Mouse (Mus musculus): ENCODE data around the gene Mrps23.

Mrps23 gene

DNA sequence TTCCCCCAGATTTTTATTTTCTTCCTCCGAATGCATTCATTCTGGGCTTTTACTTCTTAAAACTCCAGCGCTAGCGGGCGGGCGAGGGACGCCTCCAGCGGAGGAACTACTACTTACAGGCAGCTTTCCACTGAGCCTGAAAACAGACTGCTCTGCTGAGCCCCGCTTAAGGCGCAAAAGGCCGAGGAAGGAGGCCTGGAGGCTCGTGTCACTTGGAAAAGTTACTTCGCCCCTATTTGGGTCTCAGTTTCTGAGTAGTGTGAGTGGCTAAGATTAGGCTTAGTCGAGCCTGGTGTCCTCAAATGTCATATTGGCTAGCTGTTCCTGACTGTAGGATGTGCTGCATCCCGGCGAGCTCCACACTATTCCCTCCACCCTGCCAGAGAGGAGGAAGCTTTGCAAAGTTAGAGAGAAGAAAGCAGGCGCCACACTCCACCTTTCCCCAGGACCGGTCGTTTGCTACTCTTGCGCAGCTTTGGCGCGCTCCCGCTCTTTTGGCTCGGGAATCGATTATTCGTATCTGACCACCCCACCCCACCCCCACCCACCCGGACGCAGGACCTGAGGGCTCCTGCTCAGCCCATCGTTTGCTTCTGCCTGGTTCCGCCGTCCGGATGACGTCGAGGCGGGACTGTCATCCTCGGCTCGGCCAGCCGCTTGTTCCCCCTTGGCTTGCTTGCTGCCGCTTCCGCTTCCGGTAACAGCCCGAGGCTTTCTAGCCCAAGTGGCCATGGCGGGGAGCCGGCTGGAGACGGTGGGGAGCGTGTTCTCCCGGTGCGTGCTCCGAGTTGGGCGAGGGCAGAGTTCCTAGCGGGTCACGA lies at the start of gene Mrps23:
Mrps23 (plus strand) TSS at position 677 of the 821 bp plus-strand sequence.
- DNase-seq: peak; percentile 95

DNA sequence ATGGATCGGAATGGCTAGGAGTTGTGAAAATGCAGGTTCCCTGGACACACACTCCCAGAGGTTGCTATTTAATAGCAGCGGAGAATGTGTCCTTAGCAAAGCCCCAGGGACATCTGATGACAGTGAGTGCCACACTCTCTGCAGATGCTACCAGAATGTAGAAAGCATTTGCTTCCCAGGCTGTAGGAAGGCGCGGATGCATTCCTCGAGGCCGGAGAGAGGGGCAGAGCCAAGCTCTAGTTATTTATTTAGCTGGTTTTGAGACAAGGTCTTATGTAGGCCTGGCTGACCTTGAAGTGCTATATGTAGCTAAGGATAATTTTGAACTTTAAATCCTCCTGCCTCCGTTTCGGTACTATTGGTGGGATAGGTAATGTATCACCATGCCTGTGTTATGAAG lies 49.7 kb upstream of the Mrps23 start:
- no peak for DNase-seq

- DNase-seq: peak; percentile 45
These were observed 48.7 kb upstream of the Mrps23 start for GRCm38 (mm10) chr11:88155451-88155850.

- peak; percentile 58 for DNase-seq
These were observed 48.2 kb upstream of the Mrps23 start for GRCm38 (mm10) chr11:88155998-88156397.

DNA sequence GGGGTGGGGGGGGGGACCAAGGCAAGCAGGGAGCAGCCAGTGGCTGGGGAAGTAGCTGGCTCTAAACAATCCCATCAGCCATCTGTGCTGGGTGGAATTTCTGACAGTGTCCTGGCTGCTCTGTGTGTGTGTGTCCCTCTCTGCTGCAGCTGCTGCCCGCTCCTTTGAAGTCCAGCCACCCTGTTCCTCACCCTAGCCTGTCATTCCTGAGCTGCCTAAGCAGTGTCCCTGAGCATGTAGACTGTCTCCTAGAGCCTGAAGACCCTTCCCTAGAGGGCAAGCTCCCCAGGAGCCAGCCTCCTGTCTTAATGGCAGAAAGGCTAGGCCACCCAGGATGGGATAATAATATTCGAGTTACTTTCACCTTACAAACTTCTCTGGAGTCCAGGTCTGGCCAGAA lies 47.8 kb upstream of the Mrps23 start:
- DNase-seq: no peak

DNA sequence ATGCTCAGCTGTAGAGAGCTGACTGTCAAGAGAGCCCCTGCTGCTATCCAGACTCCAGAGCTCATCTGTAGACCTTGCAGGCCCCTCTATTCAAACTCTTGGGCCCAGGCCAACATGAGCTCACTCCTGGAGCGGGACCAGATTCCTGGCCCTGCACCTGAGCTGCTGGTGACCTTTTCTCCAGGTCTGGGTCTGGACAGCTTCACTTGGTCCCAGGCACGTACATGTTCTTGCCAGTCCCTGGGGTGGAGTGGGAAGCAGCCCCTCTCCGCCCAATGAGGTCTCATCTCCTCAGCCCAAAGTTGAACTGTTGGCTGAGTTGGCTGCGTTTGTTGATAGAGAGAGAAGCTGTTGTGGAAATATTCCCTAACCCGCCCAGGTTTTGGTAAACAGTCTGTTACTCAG lies 45.3 kb upstream of the Mrps23 start:
- DNase-seq: peak; percentile 53

DNA sequence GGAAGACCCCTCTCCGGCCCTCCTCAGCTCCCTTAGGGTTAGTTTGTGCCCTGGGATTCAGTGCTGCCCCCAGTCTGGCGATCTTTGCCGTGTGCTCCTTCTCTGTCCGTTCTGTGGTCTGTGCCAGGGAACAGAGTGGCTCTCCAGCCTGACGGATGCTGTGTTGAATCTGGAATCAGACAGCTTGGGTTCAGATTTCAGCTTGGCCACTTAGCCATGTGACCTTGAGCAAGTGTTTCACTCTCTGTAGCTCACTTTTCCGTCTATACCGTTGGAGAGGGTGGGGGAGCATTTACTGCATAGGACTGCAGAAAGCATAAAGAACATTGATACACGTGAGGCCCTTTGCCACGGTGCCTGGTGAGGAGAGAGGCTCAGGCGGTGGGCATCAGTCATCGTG lies 44.8 kb upstream of the Mrps23 start:
- DNase-seq: no peak

DNA sequence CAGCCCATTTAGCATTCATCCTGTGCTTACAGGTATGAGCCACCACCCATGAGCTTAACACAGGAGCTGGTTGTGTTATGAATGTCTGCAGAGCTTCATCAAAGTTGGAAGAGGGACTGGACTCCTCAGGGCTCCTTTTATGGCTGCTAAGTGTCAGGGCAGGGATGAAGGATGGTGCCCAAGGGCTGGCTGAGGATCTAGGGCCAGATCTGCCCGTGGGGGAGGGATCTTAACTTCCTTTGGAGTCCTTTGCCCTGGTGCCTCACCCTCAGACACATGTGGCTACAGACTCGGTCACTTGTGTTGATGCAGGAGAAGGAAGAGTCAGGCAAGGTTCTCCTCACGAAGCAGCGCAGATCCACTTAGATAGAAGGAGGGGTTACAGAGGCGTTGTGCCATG lies 43.9 kb upstream of the Mrps23 start:
- no peak for DNase-seq

DNA sequence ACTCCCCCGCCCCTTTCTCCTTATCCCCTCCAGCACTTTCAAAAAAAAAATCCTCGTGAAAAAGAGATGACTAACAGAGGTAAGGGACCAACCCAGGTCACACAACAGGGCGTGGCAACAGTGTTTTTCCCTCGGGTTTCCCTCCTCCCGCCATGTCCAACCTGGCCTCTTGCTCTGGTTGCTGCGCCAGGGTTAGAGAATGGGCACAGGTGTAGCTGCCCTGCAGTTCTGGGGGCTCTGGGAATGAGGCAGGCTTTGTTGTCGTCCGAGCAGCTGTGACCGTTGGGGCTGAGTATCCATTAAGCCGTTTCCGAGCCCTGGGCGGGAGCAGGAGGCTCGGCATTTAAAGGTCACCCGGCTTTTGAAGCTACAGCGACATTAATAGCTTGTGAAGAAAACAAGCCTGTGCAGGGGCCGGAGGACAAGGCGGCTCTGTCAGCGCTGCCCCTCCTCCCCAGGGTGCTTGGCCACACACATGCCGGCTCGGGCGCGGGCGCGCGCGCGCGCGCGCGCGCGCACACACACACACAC lies 43.1 kb upstream of the Mrps23 start:
- peak; percentile 84 for DNase-seq

- peak; percentile 95 for DNase-seq
These were observed 42.4 kb upstream of the Mrps23 start for GRCm38 (mm10) chr11:88161651-88162362.

- no peak for DNase-seq
These were observed 41.4 kb upstream of the Mrps23 start for GRCm38 (mm10) chr11:88162740-88163139.

- no peak for DNase-seq
These were observed 39.9 kb upstream of the Mrps23 start for GRCm38 (mm10) chr11:88164213-88164723.

DNA sequence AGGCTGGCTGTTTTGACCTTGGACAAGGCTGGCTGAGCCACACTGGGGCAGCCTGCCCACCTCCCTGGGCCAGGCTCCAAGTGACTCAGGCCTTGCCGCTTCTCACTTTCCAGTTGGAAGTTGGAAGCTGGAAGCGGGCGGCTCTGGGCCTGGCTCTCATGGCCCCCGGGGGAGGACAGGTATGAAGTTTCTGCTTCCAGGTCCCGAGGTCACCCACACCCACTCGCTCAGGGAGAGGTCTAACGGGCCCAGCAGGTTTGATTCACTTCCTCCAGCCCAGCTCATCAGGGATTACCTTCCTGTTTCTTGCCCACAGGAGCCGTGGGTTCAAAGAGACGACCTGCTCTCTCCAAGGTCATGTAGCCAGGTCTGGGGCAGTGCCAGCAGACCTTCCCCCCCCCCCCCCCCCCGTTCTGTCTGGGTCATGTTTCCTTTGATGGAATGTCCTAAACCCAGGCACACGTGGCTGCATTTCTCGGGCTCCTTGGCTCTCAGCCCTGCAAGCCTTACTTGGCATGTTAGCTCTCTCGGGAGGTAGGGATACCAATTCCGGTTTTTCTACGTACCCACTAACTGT lies 39.3 kb upstream of the Mrps23 start:
- DNase-seq: peak; percentile 90

- DNase-seq: no peak
These were observed 38.4 kb upstream of the Mrps23 start for GRCm38 (mm10) chr11:88165683-88166364.

DNA sequence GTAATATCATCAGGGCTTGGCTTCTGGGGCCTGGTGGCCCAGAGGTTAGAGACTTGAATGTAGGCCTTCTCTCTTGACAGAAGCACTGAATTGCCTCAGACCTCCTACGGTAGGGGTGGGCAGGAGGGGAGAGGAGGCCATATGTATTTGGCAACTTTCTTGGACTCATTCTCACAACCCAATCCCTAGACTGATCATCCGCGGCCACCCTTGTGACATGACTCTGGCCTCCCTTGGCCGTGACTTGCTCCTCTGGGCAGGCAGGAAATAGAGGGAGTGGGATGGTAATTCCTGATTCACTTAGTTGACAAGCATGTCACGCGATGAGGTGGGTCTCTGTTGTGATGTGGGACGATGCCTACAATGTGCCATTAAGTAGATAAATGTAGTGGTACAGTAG lies 37.7 kb upstream of the Mrps23 start:
- DNase-seq: no peak

DNA sequence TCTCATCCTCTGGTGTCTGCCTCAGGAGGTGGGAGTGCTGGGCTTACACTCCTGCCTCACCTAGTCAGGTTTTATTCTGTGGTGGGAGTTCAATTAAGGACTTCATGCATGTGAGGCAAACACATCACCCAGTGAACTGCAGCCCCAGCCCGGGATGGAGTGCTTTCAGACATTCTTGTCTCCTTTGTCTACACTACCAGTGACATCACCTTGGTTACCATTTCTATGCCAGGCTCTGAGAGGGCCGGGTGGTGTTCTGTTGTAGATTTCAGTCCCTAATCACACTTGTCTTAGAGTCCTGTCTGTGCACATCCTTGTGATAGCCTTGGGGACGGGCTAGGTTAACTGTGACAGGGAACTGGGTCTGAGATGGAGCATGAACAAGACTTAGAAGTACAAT lies 35.6 kb upstream of the Mrps23 start:
- no peak for DNase-seq

- DNase-seq: no peak
These were observed 34.6 kb upstream of the Mrps23 start for GRCm38 (mm10) chr11:88169531-88170040.

GRCm38 (mm10) chr11:88170606-88171005 lies 33.6 kb upstream of the Mrps23 start:
- DNase-seq: no peak

- no peak for DNase-seq
These were observed 32.2 kb upstream of the Mrps23 start for GRCm38 (mm10) chr11:88171876-88172442.

DNA sequence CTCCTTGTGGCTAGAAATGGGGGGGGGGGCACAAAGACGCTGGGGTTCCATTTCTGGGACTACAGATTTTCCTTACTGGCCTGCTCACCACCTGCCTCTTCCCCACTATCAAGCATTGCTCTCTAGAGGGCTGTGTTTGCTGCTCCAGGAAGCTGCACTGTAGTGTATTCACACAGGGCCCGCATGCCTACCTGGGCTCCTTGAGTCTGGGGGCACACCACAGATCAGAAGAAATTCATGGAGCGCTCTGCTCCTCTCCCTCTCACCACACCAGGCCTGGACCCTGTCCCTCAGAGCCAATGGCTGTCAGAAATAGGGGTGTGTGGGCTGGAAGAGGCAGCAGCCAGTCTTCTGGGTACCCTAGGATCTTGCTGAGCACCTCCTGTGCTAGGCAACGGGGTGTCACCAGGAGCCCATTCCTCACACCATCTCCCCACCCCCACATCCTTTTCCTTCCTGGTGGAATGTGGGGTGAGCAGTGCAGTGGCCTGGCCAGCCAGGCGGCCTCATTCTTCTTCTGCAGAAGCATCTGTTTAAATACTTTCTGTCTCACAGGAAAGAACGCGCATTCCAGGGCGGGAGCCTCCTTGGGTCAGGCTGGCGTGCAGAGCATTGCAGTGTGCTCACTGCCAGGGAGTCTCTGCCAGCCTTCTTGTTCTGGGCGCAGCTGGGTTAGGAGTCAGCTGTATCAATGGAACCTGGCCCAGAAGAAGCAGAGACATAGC lies 31.4 kb upstream of the Mrps23 start:
- DNase-seq: peak; percentile 71

DNA sequence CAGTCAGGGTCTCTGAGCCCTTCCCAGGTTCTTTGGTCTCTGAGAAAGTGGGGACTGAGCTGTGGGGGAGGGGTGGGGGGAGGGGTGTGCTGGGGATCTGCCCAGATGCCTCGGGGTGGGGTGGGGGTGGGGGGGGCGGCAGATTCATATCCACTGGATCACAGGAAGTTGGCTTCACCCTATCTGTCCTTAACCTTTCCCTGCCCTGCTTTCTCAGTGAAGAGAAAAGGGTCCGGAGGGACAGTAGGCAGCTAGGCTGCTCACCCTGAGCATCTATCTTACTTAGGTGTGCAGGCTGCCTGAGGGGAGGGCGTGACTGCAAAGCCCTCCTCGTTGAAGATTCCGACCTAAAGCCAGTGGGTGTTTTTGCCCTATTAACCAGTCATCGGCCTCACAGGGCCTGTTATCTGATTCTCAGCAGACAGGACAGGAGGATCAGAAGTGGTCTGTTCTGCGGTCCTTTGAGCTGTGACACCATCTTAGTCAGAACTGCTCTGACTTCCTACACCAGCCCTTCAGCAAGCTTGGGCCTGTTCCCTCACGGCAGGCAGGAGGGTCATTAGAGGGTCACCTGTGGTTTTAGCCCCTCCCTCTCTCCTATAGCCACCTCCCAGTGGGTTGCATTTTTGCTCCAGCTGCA lies 30.7 kb upstream of the Mrps23 start:
- DNase-seq: no peak

Data from kidney, adult 9 months (tissue).